Mouse (Mus musculus): Measurements from ENCODE around the gene Inf2.

The Inf2 gene

GRCm38 (mm10) chr12:112588426-112589256 lies at the start of gene Inf2:
Inf2 (plus strand) TSS chr12:112588784.
- peak; percentile 90 for DNase-seq (ENCODE audit: extremely low read depth, low read depth)

- DNase-seq (ENCODE audit: extremely low read depth, low read depth) = no peak
Measured at GRCm38 (mm10) chr12:112539466-112539965, 49.1 kb upstream of the Inf2 start.

GRCm38 (mm10) chr12:112540321-112540720 lies 48.3 kb upstream of the Inf2 start:
- DNase-seq (ENCODE audit: extremely low read depth, low read depth) = no peak

GRCm38 (mm10) chr12:112541483-112542091 lies 47.0 kb upstream of the Inf2 start:
- no peak for DNase-seq (ENCODE audit: extremely low read depth, low read depth)

GRCm38 (mm10) chr12:112542257-112542919 lies 46.2 kb upstream of the Inf2 start:
- DNase-seq (ENCODE audit: extremely low read depth, low read depth) = no peak

- peak; percentile 52 for DNase-seq (ENCODE audit: extremely low read depth, low read depth)
Measured at GRCm38 (mm10) chr12:112542920-112543300, 45.7 kb upstream of the Inf2 start.

GRCm38 (mm10) chr12:112543941-112544340 lies 44.6 kb upstream of the Inf2 start:
- DNase-seq (ENCODE audit: extremely low read depth, low read depth) = no peak

GRCm38 (mm10) chr12:112544946-112545701 lies 43.5 kb upstream of the Inf2 start:
- no peak for DNase-seq (ENCODE audit: extremely low read depth, low read depth)

- DNase-seq (ENCODE audit: extremely low read depth, low read depth) = no peak
Measured at GRCm38 (mm10) chr12:112546110-112546509, 42.5 kb upstream of the Inf2 start.

- no peak for DNase-seq (ENCODE audit: extremely low read depth, low read depth)
Measured at GRCm38 (mm10) chr12:112549287-112549686, 39.3 kb upstream of the Inf2 start.

- DNase-seq (ENCODE audit: extremely low read depth, low read depth) = peak; percentile 93
Measured at GRCm38 (mm10) chr12:112551861-112552375, 36.7 kb upstream of the Inf2 start.

GRCm38 (mm10) chr12:112552520-112552919 lies 36.1 kb upstream of the Inf2 start:
- no peak for DNase-seq (ENCODE audit: extremely low read depth, low read depth)

GRCm38 (mm10) chr12:112554900-112555299 lies 33.7 kb upstream of the Inf2 start:
- no peak for DNase-seq (ENCODE audit: extremely low read depth, low read depth)

- DNase-seq (ENCODE audit: extremely low read depth, low read depth) = no peak
Measured at GRCm38 (mm10) chr12:112556531-112557060, 32.0 kb upstream of the Inf2 start.

- no peak for DNase-seq (ENCODE audit: extremely low read depth, low read depth)
Measured at GRCm38 (mm10) chr12:112557219-112557618, 31.4 kb upstream of the Inf2 start.

- DNase-seq (ENCODE audit: extremely low read depth, low read depth) = no peak
Measured at GRCm38 (mm10) chr12:112559231-112559630, 29.4 kb upstream of the Inf2 start.

- DNase-seq (ENCODE audit: extremely low read depth, low read depth) = no peak
Measured at GRCm38 (mm10) chr12:112559671-112560070, 28.9 kb upstream of the Inf2 start.

GRCm38 (mm10) chr12:112560176-112560797 lies 28.3 kb upstream of the Inf2 start:
- no peak for DNase-seq (ENCODE audit: extremely low read depth, low read depth)

GRCm38 (mm10) chr12:112561163-112561562 lies 27.4 kb upstream of the Inf2 start:
- DNase-seq (ENCODE audit: extremely low read depth, low read depth) = no peak

GRCm38 (mm10) chr12:112562462-112562861 lies 26.1 kb upstream of the Inf2 start:
- no peak for DNase-seq (ENCODE audit: extremely low read depth, low read depth)

Measured in MEL-GATA-1-ER (cell line).